Mouse (Mus musculus) adrenal gland, adult 8-10 months (tissue): ENCODE data around the gene Tada3. TPM values are rescaled to one million over a fixed set of nuclear protein-coding genes. Genes with fewer than 3 reads are reported as not detected.

Experiments used
- DNase-seq: peaks from one replicate; pipeline ENCODE4 v3.0.0; 2022
- total RNA-seq, 4 experiments: library from RNA; stranded (reverse); gene quantifications; 2 replicates each; pipeline ENCODE4 v1.2.4; 2022

The Tada3 gene
- total RNA-seq, result 10 to 100 TPM; 39.3 to 47.1 (median 43.4) TPM

GRCm38 (mm10) chr6:113377496-113378385, at the start of gene Tada3, which contains the start of gene Arpc4:
Gene Tada3, minus strand, starts transcription at chr6:113377883.
Gene Arpc4, plus strand, starts transcription at chr6:113378115.
- DNase-seq, result peak; percentile 86

- DNase-seq, result no peak
Measured at GRCm38 (mm10) chr6:113427397-113427796, 49.7 kb upstream of the Tada3 start.

GRCm38 (mm10) chr6:113426696-113427095, 49.0 kb upstream of the Tada3 start:
- DNase-seq, result no peak

GRCm38 (mm10) chr6:113424187-113424586, 46.5 kb upstream of the Tada3 start:
- DNase-seq, result no peak

- DNase-seq, result no peak
Measured at GRCm38 (mm10) chr6:113423000-113423399, 45.3 kb upstream of the Tada3 start.

GRCm38 (mm10) chr6:113419199-113419587, 41.5 kb upstream of the Tada3 start, which contains the start of gene Rpusd3:
Gene Rpusd3, minus strand, starts transcription at chr6:113419340.
- peak; percentile 95 for DNase-seq

GRCm38 (mm10) chr6:113418441-113419198, 40.9 kb upstream of the Tada3 start:
- DNase-seq, result no peak

GRCm38 (mm10) chr6:113416416-113416815, 38.7 kb upstream of the Tada3 start:
- no peak for DNase-seq

- DNase-seq, result no peak
Measured at GRCm38 (mm10) chr6:113410001-113410400, 32.3 kb upstream of the Tada3 start.

GRCm38 (mm10) chr6:113406683-113407082, 29.0 kb upstream of the Tada3 start:
- no peak for DNase-seq

- DNase-seq, result no peak
Measured at GRCm38 (mm10) chr6:113405483-113405882, 27.8 kb upstream of the Tada3 start.

GRCm38 (mm10) chr6:113404649-113405448, 27.2 kb upstream of the Tada3 start:
- no peak for DNase-seq

- no peak for DNase-seq
Measured at GRCm38 (mm10) chr6:113402094-113402493, 24.4 kb upstream of the Tada3 start.

- DNase-seq, result no peak
Measured at GRCm38 (mm10) chr6:113396270-113397030, 18.8 kb upstream of the Tada3 start.

- no peak for DNase-seq
Measured at GRCm38 (mm10) chr6:113395501-113395900, 17.8 kb upstream of the Tada3 start.

- DNase-seq, result no peak
Measured at GRCm38 (mm10) chr6:113394811-113395210, 17.1 kb upstream of the Tada3 start.

- DNase-seq, result no peak
Measured at GRCm38 (mm10) chr6:113393951-113394350, 16.3 kb upstream of the Tada3 start.

GRCm38 (mm10) chr6:113392387-113393071, 14.8 kb upstream of the Tada3 start:
- peak; percentile 34 for DNase-seq

GRCm38 (mm10) chr6:113392015-113392386, 14.3 kb upstream of the Tada3 start:
- no peak for DNase-seq

- DNase-seq, result no peak
Measured at GRCm38 (mm10) chr6:113390715-113391114, 13.0 kb upstream of the Tada3 start.

GRCm38 (mm10) chr6:113388960-113389359, 11.3 kb upstream of the Tada3 start, which contains the start of gene Ttll3:
Gene Ttll3, plus strand, starts transcription at chr6:113389260.
- DNase-seq, result no peak
